Mouse (Mus musculus): ENCODE results near the gene Olfr524. TPM values are rescaled to one million over a fixed set of nuclear protein-coding genes. Genes with fewer than 3 reads are reported as not detected.

Olfr524 gene
- polyA plus RNA-seq (2014; fragmentation: Nextera tagmentation; extraction: Ambion mirVana) = not detected in 2 replicates

GRCm38 (mm10) chr7:140205864-140206263 is at the start of gene Olfr524:
TSS of gene Olfr524 (minus strand) at chr7:140205964.
- Histone ChIP-seq H3K27me3 (ENCODE audit: control insufficient read depth, insufficient read depth, low read length) (no peaks in the 10 kb centered on the region), H3K4me3 (ENCODE audit: control insufficient read depth in 1 of 2, insufficient read depth in 1 of 2, low read depth in 1 of 2, low read length in 2 of 2) (no peak within 1 kb of the TSS), H3K4me2 (ENCODE audit: low read length) (no peak within 1 kb of the TSS), H3K4me1 (ENCODE audit: control insufficient read depth in 2 of 2, insufficient read depth in 2 of 2, low read length in 2 of 2) (no peaks in the 10 kb centered on the region), H3K9me3 (ENCODE audit: control insufficient read depth, low read length) (no peaks in the 10 kb centered on the region), H3K27ac (replicated peaks in 1 of 2; ENCODE audit: control insufficient read depth in 1 of 2, insufficient read depth in 1 of 2, low read depth in 2 of 2, low read length in 2 of 2) (no peak within 1 kb of the TSS), H3K36me3 (ENCODE audit: control insufficient read depth, insufficient read depth, low read length) (no peaks in the 10 kb centered on the region), H3K9ac (ENCODE audit: low read length) (no peak within 1 kb of the TSS)
- ATAC-seq (ENCODE audit: insufficient number of reproducible peaks, insufficient read depth, low FRiP score, low read depth) = no peak

GRCm38 (mm10) chr7:140253780-140254299 is 48.1 kb upstream of the Olfr524 start:
- Histone ChIP-seq H3K27ac (replicated peaks in 1 of 2; ENCODE audit: control insufficient read depth in 1 of 2, insufficient read depth in 1 of 2, low read depth in 2 of 2, low read length in 2 of 2) (no peak overlapping the region), H3K4me1 (ENCODE audit: control insufficient read depth in 2 of 2, insufficient read depth in 2 of 2, low read length in 2 of 2) (no peaks in the 10 kb centered on the region), H3K9me3 (ENCODE audit: control insufficient read depth, low read length) (peaks cover 3% of the 10 kb centered on the region; the same call in 1 of the 2 replicates), H3K27me3 (ENCODE audit: control insufficient read depth, insufficient read depth, low read length) (no peaks in the 10 kb centered on the region), H3K36me3 (ENCODE audit: control insufficient read depth, insufficient read depth, low read length) (no peaks in the 10 kb centered on the region), H3K4me2 (ENCODE audit: low read length) (no peak overlapping the region), H3K9ac (ENCODE audit: low read length) (no peak overlapping the region), H3K4me3 (ENCODE audit: control insufficient read depth in 1 of 2, insufficient read depth in 1 of 2, low read depth in 1 of 2, low read length in 2 of 2) (no peak overlapping the region)
- no peak for ATAC-seq (ENCODE audit: insufficient number of reproducible peaks, insufficient read depth, low FRiP score, low read depth)
- WGBS = 75% methylated on average over 7 of the region's 7 CpGs

GRCm38 (mm10) chr7:140247216-140247615 is 41.5 kb upstream of the Olfr524 start, which contains the start of gene 5830411N06Rik:
TSS of gene 5830411N06Rik (plus strand) at chr7:140247284.
- H3K4me1 ChIP-seq (ENCODE audit: control insufficient read depth in 2 of 2, insufficient read depth in 2 of 2, low read length in 2 of 2) = no peaks in the 10 kb centered on the region
- H3K27ac ChIP-seq (replicated peaks in 1 of 2; ENCODE audit: control insufficient read depth in 1 of 2, insufficient read depth in 1 of 2, low read depth in 2 of 2, low read length in 2 of 2) = no peak within 1 kb of the TSS
- H3K9ac ChIP-seq (ENCODE audit: low read length) = no peak within 1 kb of the TSS
- H3K9me3 ChIP-seq (ENCODE audit: control insufficient read depth, low read length) = peaks cover 3% of the 10 kb centered on the region; the same call in 1 of the 2 replicates
- WGBS = 61% methylated on average over 4 of the region's 4 CpGs
- H3K4me2 ChIP-seq (ENCODE audit: low read length) = no peak within 1 kb of the TSS
- ATAC-seq (ENCODE audit: insufficient number of reproducible peaks, insufficient read depth, low FRiP score, low read depth) = no peak
- no peaks in the 10 kb centered on the region for H3K36me3 ChIP-seq (ENCODE audit: control insufficient read depth, insufficient read depth, low read length)
- no peak within 1 kb of the TSS for H3K4me3 ChIP-seq (ENCODE audit: control insufficient read depth in 1 of 2, insufficient read depth in 1 of 2, low read depth in 1 of 2, low read length in 2 of 2)
- no peaks in the 10 kb centered on the region for H3K27me3 ChIP-seq (ENCODE audit: control insufficient read depth, insufficient read depth, low read length)

- Histone ChIP-seq H3K36me3 (ENCODE audit: control insufficient read depth, insufficient read depth, low read length) (no peaks in the 10 kb centered on the region), H3K27ac (replicated peaks in 1 of 2; ENCODE audit: control insufficient read depth in 1 of 2, insufficient read depth in 1 of 2, low read depth in 2 of 2, low read length in 2 of 2) (no peak overlapping the region), H3K9me3 (ENCODE audit: control insufficient read depth, low read length) (no peaks in the 10 kb centered on the region), H3K4me3 (ENCODE audit: control insufficient read depth in 1 of 2, insufficient read depth in 1 of 2, low read depth in 1 of 2, low read length in 2 of 2) (no peak overlapping the region), H3K4me2 (ENCODE audit: low read length) (no peak overlapping the region), H3K4me1 (ENCODE audit: control insufficient read depth in 2 of 2, insufficient read depth in 2 of 2, low read length in 2 of 2) (no peaks in the 10 kb centered on the region), H3K9ac (ENCODE audit: low read length) (no peak overlapping the region), H3K27me3 (ENCODE audit: control insufficient read depth, insufficient read depth, low read length) (no peaks in the 10 kb centered on the region)
- no peak for ATAC-seq (ENCODE audit: insufficient number of reproducible peaks, insufficient read depth, low FRiP score, low read depth)
- WGBS = 77% methylated on average over 3 of the region's 3 CpGs
Observed at GRCm38 (mm10) chr7:140233696-140234095, 27.9 kb upstream of the Olfr524 start.

- Histone ChIP-seq H3K27me3 (ENCODE audit: control insufficient read depth, insufficient read depth, low read length) (no peaks in the 10 kb centered on the region), H3K4me2 (ENCODE audit: low read length) (no peak overlapping the region), H3K27ac (replicated peaks in 1 of 2; ENCODE audit: control insufficient read depth in 1 of 2, insufficient read depth in 1 of 2, low read depth in 2 of 2, low read length in 2 of 2) (no peak overlapping the region), H3K36me3 (ENCODE audit: control insufficient read depth, insufficient read depth, low read length) (no peaks in the 10 kb centered on the region), H3K4me1 (ENCODE audit: control insufficient read depth in 2 of 2, insufficient read depth in 2 of 2, low read length in 2 of 2) (no peaks in the 10 kb centered on the region), H3K9ac (ENCODE audit: low read length) (no peak overlapping the region), H3K4me3 (ENCODE audit: control insufficient read depth in 1 of 2, insufficient read depth in 1 of 2, low read depth in 1 of 2, low read length in 2 of 2) (no peak overlapping the region), H3K9me3 (ENCODE audit: control insufficient read depth, low read length) (no peaks in the 10 kb centered on the region)
- no peak for ATAC-seq (ENCODE audit: insufficient number of reproducible peaks, insufficient read depth, low FRiP score, low read depth)
- 73% methylated on average over 2 of the region's 2 CpGs for WGBS
Observed at GRCm38 (mm10) chr7:140231026-140231425, 25.3 kb upstream of the Olfr524 start.

- no peaks in the 10 kb centered on the region for H3K36me3 ChIP-seq (ENCODE audit: control insufficient read depth, insufficient read depth, low read length)
- ATAC-seq (ENCODE audit: insufficient number of reproducible peaks, insufficient read depth, low FRiP score, low read depth) = no peak
- H3K27me3 ChIP-seq (ENCODE audit: control insufficient read depth, insufficient read depth, low read length) = no peaks in the 10 kb centered on the region
- 81% methylated on average over 13 of the region's 13 CpGs for WGBS
- H3K4me1 ChIP-seq (ENCODE audit: control insufficient read depth in 2 of 2, insufficient read depth in 2 of 2, low read length in 2 of 2) = no peaks in the 10 kb centered on the region
- no peaks in the 10 kb centered on the region for H3K9me3 ChIP-seq (ENCODE audit: control insufficient read depth, low read length)
- H3K4me3 ChIP-seq (ENCODE audit: control insufficient read depth in 1 of 2, insufficient read depth in 1 of 2, low read depth in 1 of 2, low read length in 2 of 2) = no peak overlapping the region
- H3K9ac ChIP-seq (ENCODE audit: low read length) = no peak overlapping the region
- H3K4me2 ChIP-seq (ENCODE audit: low read length) = no peak overlapping the region
- H3K27ac ChIP-seq (replicated peaks in 1 of 2; ENCODE audit: control insufficient read depth in 1 of 2, insufficient read depth in 1 of 2, low read depth in 2 of 2, low read length in 2 of 2) = no peak overlapping the region
Observed at GRCm38 (mm10) chr7:140228476-140228875, 22.7 kb upstream of the Olfr524 start.

GRCm38 (mm10) chr7:140224209-140224608 is 18.4 kb upstream of the Olfr524 start:
- no peak overlapping the region for H3K9ac ChIP-seq (ENCODE audit: low read length)
- H3K4me2 ChIP-seq (ENCODE audit: low read length) = no peak overlapping the region
- 69% methylated on average over 13 of the region's 13 CpGs for WGBS
- no peaks in the 10 kb centered on the region for H3K27me3 ChIP-seq (ENCODE audit: control insufficient read depth, insufficient read depth, low read length)
- no peak overlapping the region for H3K27ac ChIP-seq (replicated peaks in 1 of 2; ENCODE audit: control insufficient read depth in 1 of 2, insufficient read depth in 1 of 2, low read depth in 2 of 2, low read length in 2 of 2)
- no peak for ATAC-seq (ENCODE audit: insufficient number of reproducible peaks, insufficient read depth, low FRiP score, low read depth)
- no peak overlapping the region for H3K4me3 ChIP-seq (ENCODE audit: control insufficient read depth in 1 of 2, insufficient read depth in 1 of 2, low read depth in 1 of 2, low read length in 2 of 2)
- no peaks in the 10 kb centered on the region for H3K36me3 ChIP-seq (ENCODE audit: control insufficient read depth, insufficient read depth, low read length)
- no peaks in the 10 kb centered on the region for H3K4me1 ChIP-seq (ENCODE audit: control insufficient read depth in 2 of 2, insufficient read depth in 2 of 2, low read length in 2 of 2)
- no peaks in the 10 kb centered on the region for H3K9me3 ChIP-seq (ENCODE audit: control insufficient read depth, low read length)

GRCm38 (mm10) chr7:140220375-140220774 is 14.6 kb upstream of the Olfr524 start:
- no peaks in the 10 kb centered on the region for H3K4me1 ChIP-seq (ENCODE audit: control insufficient read depth in 2 of 2, insufficient read depth in 2 of 2, low read length in 2 of 2)
- 67% methylated on average over 4 of the region's 4 CpGs for WGBS
- H3K9ac ChIP-seq (ENCODE audit: low read length) = no peak overlapping the region
- H3K36me3 ChIP-seq (ENCODE audit: control insufficient read depth, insufficient read depth, low read length) = no peaks in the 10 kb centered on the region
- no peaks in the 10 kb centered on the region for H3K27me3 ChIP-seq (ENCODE audit: control insufficient read depth, insufficient read depth, low read length)
- H3K4me2 ChIP-seq (ENCODE audit: low read length) = no peak overlapping the region
- H3K4me3 ChIP-seq (ENCODE audit: control insufficient read depth in 1 of 2, insufficient read depth in 1 of 2, low read depth in 1 of 2, low read length in 2 of 2) = no peak overlapping the region
- no peak for ATAC-seq (ENCODE audit: insufficient number of reproducible peaks, insufficient read depth, low FRiP score, low read depth)
- no peaks in the 10 kb centered on the region for H3K9me3 ChIP-seq (ENCODE audit: control insufficient read depth, low read length)
- no peak overlapping the region for H3K27ac ChIP-seq (replicated peaks in 1 of 2; ENCODE audit: control insufficient read depth in 1 of 2, insufficient read depth in 1 of 2, low read depth in 2 of 2, low read length in 2 of 2)
